Mouse (Mus musculus): Measurements from ENCODE around the gene Bloc1s3.

Gene Bloc1s3

DNA sequence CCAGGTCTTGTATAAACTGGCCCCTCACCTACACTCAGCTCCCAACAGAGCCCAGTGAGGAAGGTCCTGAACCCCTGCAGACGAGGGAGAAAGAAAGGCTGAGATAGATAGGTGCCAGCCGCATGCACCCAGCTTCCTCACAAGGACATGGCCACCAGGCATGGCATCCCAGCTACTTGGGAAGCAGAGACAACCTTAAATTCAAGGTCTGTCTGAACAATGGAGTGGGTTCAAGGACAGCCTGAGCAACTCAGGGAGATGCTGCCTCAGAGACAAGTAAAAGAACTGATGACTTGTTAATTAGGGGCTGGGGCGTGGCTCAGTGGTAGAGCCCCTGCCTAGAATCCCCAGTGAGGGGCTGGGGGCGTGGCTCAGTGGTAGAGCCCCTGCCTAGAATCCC, 53.0 kb downstream of the Bloc1s3 start:
- no peak for DNase-seq (ENCODE audit: low spot score)
